Mouse (Mus musculus): ENCODE results near the gene Dennd1a.

The Dennd1a gene

GRCm38 (mm10) chr2:37758343-37759015 is 528.7 kb downstream of the Dennd1a start:
- in situ Hi-C loops (cut with MboI; ENCODE audit: low pct_unique_long_range_greater_than_20kb in 1 of 2, low sequenced_read_pairs in 2 of 2, unreplicated experiment in 1 of 2), result no loop called here

- in situ Hi-C loops (cut with MboI; ENCODE audit: low pct_unique_long_range_greater_than_20kb in 1 of 2, low sequenced_read_pairs in 2 of 2, unreplicated experiment in 1 of 2), result no loop called here
These were observed 529.4 kb downstream of the Dennd1a start for GRCm38 (mm10) chr2:37757784-37758183.

DNA sequence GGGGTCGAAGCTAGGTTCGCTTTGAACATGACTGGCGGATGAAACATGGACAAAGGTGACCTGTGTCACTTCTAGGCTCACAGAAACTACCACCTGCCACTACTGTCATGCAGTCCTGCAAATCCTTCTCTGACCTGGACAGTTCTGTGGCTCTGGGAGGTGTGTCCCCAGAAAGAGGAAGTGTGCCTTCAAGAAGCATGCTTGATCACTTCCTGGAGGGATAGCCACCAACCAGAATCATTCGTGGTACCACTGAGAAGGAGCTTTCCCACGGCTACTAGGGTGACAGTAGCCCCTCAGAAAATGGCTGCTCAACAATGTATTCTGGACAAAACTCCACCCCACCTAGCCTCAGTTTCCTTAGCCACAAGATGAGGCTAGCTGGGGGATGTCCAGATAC is 530.2 kb downstream of the Dennd1a start:
- in situ Hi-C loops (cut with MboI; ENCODE audit: low pct_unique_long_range_greater_than_20kb in 1 of 2, low sequenced_read_pairs in 2 of 2, unreplicated experiment in 1 of 2), result no loop called here

DNA sequence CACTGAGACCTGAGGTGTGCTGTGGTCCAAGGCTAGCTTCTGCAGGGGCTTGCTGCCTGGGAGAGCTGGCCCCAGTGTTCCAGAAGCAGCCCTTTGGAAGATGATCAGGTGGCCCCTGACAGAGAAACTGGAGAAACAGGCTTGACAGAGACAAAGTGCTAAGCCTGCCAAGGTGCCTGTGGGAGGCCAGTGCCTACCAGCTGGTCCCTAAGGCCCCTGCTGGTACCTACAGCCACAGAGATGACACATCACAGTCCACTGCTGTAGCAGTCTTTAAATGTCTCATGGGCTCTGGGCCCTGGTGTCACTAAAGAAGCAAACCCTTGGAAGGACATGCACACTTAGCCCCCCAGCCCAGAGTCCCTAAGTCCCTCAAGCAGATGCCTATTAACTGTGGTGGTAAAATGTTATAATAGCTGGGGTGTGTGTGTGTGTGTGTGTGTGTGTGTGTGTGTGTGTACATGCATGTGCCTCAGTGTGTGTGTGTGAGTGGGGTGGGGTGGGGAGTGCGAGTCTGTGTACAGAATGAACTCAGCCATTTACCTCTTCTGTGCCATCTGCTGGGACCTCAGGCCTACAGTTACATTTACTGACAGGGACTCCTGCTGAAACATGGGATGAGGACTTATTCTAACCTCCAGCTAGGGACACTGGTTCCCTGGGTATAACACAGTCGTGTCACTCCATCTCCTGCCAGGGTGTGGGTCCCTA is 530.8 kb downstream of the Dennd1a start:
- in situ Hi-C loops (cut with MboI; ENCODE audit: low pct_unique_long_range_greater_than_20kb in 1 of 2, low sequenced_read_pairs in 2 of 2, unreplicated experiment in 1 of 2), result no loop called here

DNA sequence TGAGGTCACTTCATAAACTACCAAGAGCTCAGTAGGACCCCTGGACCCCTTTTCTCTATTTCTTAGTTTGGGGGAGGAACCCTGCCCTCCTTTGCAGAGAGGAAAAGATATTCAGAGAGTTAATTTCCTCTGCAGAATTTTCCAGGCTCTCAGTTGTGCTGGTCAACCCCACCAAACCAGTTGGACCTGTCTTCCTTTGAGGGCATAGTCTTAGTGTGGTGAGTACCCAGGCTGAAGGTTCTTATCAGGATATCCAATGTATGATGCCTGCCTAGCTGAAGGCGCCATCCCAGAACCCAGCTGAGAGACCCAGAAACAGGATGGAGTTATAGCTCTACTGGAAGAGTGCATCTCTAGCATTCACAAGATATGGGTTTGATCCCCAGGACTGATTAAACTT is 536.1 kb downstream of the Dennd1a start:
- in situ Hi-C loops (cut with MboI; ENCODE audit: low pct_unique_long_range_greater_than_20kb in 1 of 2, low sequenced_read_pairs in 2 of 2, unreplicated experiment in 1 of 2), result no loop called here

DNA sequence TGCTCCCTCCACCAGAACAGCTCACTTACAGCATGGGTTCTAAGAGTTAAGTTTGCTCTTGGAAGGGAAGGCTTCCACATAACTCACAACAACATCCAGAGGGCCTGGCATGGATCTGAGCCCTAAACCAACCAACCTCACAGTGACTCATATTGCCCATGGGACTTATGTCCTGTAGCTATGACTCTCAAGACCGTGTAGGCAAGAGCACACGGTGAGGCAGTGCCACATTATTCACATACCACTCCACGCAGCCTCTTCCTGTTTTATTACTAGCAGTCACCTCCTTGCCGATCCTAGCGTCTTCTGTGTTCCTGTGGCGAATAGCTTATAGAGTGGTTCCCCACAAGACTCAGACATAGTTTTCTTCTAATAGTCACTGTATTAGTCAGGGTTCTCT is 537.9 kb downstream of the Dennd1a start:
- in situ Hi-C loops (cut with MboI; ENCODE audit: low pct_unique_long_range_greater_than_20kb in 1 of 2, low sequenced_read_pairs in 2 of 2, unreplicated experiment in 1 of 2), result no loop called here

Data from mouse embryonic stem cell (cell line).